Mouse (Mus musculus): ENCODE data around the gene Hbp1.

The Hbp1 gene

GRCm38 (mm10) chr12:31905696-31906551, 44.4 kb downstream of the Hbp1 start:
- no peak for DNase-seq (ENCODE audit: low spot score)

- no peak for DNase-seq (ENCODE audit: low spot score)
Measured at GRCm38 (mm10) chr12:31900391-31900914, 49.9 kb downstream of the Hbp1 start.

- no peak for DNase-seq (ENCODE audit: low spot score)
Measured at GRCm38 (mm10) chr12:31897456-31897855, 52.9 kb downstream of the Hbp1 start.

- DNase-seq (ENCODE audit: low spot score): peak; percentile 40
Measured at GRCm38 (mm10) chr12:31896986-31897385, 53.3 kb downstream of the Hbp1 start.

GRCm38 (mm10) chr12:31896295-31896694, 54.0 kb downstream of the Hbp1 start:
- no peak for DNase-seq (ENCODE audit: low spot score)

- DNase-seq (ENCODE audit: low spot score): no peak
Measured at GRCm38 (mm10) chr12:31895888-31896287, 54.4 kb downstream of the Hbp1 start.

- no peak for DNase-seq (ENCODE audit: low spot score)
Measured at GRCm38 (mm10) chr12:31895095-31895734, 55.1 kb downstream of the Hbp1 start.

- no peak for DNase-seq (ENCODE audit: low spot score)
Measured at GRCm38 (mm10) chr12:31892771-31893170, 57.6 kb downstream of the Hbp1 start.

GRCm38 (mm10) chr12:31892079-31892478, 58.3 kb downstream of the Hbp1 start:
- no peak for DNase-seq (ENCODE audit: low spot score)

- DNase-seq (ENCODE audit: low spot score): no peak
Measured at GRCm38 (mm10) chr12:31890685-31891084, 59.6 kb downstream of the Hbp1 start.

GRCm38 (mm10) chr12:31885844-31886606, 64.3 kb downstream of the Hbp1 start:
- DNase-seq (ENCODE audit: low spot score): no peak

- DNase-seq (ENCODE audit: low spot score): peak; percentile 69
Measured at GRCm38 (mm10) chr12:31885084-31885483, 65.3 kb downstream of the Hbp1 start.

- DNase-seq (ENCODE audit: low spot score): no peak
Measured at GRCm38 (mm10) chr12:31884365-31884764, 66.0 kb downstream of the Hbp1 start.

GRCm38 (mm10) chr12:31882736-31883135, 67.6 kb downstream of the Hbp1 start:
- DNase-seq (ENCODE audit: low spot score): peak; percentile 47

GRCm38 (mm10) chr12:31876775-31877174, 73.6 kb downstream of the Hbp1 start:
- DNase-seq (ENCODE audit: low spot score): no peak
